Mouse (Mus musculus): ENCODE data around the gene 6030452D12Rik.

6030452D12Rik gene

DNA sequence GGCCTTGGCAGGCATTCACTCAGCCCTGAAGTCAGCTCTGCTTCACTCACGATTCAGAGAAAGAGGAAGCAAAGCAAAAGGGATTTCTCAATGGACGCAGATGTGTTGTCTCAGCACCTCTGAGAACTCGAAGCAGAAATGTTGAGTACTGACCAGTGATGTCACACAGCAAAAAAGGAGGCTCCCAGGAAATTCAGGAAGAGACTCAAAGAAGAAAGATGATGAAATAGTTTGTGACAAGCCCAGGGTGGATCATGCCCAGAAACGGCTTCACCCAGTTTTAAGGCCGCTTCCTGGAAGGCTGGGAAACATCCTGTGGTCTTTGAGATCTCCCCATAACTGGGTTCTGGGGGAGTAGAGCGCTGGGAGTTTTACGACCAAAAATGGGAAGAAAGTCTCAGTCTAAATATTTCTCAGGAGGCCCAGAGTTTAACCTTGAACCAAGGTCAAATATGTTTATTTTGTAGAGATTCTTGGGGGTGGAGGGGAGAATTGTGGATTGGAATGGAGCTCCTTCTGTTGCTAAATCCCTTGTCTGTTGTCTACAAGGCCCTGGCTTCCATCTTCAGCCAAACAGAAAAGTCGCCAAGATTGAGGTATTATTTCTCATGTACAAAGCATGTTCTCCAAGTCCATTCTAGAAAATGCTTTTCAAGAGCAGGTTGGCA, at the start of gene 6030452D12Rik:
TSS of gene 6030452D12Rik (plus strand) at position 505 of the 668 bp plus-strand sequence.
- DNase-seq (ENCODE audit: low spot score in 2 of 2), result no peak

DNA sequence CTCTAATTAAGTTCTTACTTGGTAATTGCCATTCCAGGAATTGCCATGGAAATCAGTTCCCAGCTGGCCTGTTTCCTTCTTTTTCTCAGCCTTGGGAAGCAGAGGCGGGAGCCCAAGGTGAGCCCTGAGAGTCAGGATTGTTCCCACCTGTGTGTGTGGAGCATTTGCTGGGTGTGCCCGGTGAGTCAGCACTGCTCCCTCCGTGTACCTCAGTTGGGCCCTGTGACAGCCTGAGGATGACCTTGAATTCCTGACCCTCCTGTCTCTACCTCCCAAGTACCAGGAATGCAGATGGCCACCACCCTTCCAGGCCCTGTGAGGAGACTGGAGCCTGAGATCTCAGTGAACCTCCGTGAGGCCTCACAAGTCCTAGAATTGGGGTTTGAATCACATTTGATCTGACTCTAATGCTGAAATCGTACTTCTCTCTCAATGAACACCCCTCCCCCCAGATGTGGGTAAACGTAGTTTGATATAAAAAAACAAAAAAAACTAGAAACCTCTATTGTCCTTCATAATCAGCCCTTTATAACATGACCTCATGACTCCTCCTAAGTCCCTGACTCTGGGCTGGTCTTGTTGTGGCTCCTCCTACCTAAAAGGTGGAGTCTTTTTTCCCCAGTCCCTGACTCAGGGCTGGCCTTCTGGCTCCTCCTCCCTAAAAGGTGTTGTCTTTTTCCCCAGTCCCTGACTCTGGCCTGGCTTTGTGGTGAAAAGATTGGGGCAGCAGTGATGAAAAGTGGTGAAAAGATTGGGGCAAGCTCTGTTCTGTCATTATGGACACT, 48.8 kb upstream of the 6030452D12Rik start:
- no peak for DNase-seq (ENCODE audit: low spot score in 2 of 2)

DNA sequence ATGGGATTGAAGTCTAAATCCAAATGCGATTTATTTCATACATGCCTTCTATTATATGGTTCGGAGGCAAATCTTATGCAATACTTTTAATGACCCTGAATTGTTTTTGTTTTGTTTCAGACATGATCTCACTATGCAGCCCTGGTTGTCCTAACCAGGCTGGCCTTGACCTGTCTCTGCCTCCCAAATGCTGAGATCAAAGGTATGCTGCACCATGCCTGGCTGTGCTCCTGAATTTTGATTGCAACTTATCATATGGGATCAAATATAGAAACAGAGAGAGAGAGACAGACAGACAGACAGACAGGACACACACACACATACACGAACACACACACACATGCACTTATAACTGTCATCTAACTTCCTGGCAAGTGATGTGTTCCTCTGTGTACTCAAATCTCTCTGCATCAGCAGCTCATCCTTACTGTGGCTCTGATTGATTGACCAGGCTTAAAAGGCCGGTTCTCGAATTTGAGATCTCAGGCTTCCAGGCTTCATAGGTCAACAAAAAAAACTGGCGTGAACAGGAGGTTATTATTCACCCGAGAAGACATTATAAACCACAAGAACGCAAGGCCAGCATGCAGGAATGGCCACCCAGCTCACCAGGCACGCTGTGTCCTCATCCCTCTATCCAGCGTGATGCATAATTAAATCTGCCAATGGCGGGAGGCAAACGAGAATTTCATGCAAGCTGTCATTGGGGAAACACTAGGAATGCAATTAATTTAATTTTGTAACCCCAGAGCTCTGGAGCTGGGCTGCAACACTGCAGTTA, 47.4 kb upstream of the 6030452D12Rik start:
- no peak for DNase-seq (ENCODE audit: low spot score in 2 of 2)

DNA sequence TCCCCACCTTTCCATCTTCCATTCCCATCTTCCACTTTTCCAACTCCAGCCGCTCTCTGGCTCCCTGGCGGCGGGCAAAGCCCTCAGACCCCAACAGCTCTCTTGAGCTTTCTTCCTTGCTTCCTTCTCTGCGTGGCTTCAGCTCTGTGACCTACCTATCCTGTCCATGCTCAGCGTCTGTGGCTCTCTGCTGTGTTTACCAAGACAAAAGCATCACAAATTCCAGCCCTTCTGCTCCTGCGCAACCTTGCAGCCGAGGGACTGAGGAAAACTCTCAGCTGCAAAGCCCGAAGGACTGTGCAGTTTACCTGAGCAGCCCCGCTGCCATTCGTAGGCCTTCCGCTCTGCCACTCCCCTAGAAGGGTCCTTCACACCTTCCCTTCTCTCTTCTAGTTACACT, 46.3 kb upstream of the 6030452D12Rik start:
- no peak for DNase-seq (ENCODE audit: low spot score in 2 of 2)

DNA sequence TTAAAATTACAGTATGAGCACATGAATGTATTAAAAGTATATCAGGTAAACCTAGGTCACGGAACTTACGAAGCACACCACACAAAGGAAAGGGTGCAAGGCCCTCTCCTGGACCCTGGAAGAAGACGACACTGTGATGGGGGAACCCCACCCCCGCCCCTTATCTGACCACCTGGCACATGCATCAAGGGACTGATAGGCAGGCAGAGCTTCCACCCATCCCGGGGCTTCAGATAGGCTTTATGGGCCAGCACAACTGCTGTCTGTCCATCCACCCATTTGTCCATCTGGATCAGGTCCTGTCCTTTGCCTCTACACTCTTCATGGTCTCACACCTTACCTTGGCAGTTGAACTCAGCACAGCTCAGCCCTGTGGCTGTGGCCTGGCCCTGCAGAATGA, 38.2 kb upstream of the 6030452D12Rik start:
- no peak for DNase-seq (ENCODE audit: low spot score in 2 of 2)

DNA sequence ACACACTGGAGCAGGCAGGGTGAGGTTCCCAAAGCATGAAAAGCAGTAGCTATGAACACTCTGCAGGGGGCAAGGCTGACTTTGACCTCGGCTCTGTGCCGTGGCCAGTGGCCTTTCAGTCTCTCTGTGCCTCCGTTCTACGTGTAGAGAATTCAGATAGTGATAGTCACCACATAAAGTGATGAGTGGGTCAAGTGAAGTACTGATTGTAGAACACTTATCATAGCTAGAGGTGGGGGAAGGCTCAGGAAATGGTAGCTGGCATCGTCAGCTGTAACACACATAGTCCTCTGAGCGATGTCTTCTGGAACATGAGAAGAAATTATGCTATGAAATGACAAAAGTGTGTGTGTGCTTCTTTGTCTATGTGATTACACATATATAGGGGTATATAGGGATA, 36.5 kb upstream of the 6030452D12Rik start:
- no peak for DNase-seq (ENCODE audit: low spot score in 2 of 2)

DNA sequence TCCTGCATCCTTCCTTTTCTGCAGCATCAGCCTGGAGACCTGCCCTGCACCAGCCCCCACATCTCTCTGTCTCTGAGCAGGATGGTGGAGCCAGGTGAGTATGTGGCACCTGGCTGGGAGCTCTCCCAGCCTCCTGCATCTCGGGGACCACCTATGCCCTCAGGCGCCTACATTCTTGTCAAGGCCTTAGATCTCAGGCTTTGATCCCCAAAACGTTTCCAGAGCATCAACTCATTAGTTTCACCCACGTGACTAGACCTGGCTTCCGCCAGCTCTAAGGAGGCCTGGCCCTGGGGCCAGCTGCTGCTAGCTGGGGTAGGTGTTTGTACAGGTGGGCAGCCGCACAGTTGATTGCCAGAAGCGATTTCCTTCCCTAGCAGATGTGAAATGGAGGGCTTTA, 30.8 kb upstream of the 6030452D12Rik start:
- DNase-seq (ENCODE audit: low spot score in 2 of 2), result no peak

DNA sequence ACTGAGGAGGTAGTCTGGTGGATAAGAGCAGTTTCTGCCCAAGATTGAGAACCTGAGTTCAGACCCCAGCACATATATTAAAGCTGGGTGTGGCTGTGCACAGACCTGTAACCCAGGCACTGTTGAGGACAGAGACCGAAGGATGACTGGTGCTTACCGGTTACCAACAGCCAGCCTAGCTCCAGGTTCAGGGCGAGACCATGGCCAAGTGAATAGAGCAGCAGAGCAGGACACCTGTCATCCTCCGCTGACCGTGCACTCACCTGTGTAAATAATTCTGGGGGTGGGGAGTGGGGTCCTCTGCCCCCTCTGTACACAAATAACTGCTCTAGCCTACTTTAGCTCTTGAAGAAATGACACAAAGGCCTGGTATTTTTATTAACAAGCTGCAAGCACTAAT, 26.3 kb upstream of the 6030452D12Rik start:
- DNase-seq (ENCODE audit: low spot score in 2 of 2), result no peak

DNA sequence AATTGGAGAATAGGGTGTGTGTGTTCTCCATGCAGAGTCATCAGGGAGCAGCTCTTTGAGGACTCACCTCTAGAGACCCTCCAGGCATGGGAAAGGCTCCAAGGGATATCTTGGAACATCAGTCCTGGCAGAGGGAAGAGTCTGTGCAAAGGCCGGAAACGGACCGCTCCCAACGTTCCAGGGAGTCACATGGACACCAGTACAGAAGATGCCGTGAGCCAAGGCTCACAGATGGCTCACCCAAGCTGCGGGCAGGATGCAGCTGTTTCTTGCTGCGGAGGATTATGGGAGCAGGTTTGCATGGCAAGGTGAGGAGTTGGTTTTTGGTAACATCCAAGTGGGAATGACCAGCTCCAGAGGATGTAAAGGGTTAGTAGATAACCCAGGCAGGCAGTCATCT, 3.9 kb downstream of the 6030452D12Rik start:
- DNase-seq (ENCODE audit: low spot score in 2 of 2), result no peak

DNA sequence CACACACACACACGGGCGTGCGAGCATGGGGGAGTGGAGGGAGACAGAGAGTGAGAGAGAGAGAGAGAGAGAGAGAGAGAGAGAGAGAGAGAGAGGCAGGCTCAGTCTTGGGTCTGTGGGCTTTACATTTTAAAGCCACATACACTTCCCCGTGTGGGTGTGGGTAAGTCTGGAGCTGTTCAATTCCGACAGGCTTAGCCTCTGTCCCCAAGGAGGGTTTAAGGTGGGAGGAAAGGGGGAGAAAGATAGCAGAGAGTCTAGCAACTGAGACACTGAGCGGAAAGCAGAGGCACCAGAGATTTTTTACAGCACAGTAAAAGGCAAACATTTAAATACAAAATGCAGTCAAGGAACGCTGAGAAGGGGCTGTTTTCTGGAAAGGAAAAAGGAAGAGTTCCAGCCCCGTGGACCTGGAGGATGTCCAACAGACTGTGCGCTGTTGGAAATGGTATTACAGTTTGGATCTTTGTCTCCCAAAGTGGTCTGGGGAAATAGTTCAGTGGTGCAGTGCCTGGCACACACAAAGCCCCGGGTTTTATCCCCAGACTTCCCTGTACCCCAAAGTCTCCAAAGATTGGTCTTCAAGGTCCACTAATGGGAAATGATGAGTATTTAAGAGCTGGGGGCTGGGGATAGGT, 5.1 kb downstream of the 6030452D12Rik start:
- no peak for DNase-seq (ENCODE audit: low spot score in 2 of 2)

DNA sequence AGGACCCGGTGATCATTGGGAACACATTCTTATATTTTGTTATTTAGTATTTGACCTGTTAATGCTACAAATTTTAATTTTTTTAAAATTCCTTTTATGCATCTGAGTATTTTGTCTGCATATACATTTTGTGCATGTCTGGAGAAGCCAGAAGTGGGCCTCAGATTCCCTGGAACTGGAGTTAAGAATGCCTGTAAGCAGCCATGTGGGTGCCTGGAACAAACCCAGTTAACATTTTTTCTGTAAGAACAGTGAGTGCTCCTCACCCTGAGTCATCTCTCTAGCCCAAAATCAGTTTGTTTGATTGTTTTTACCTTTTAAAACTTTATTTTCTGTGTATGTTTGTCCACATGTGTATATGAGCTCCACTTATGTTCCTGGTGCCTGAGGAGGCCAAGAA, 5.8 kb downstream of the 6030452D12Rik start:
- DNase-seq (ENCODE audit: low spot score in 2 of 2), result no peak

DNA sequence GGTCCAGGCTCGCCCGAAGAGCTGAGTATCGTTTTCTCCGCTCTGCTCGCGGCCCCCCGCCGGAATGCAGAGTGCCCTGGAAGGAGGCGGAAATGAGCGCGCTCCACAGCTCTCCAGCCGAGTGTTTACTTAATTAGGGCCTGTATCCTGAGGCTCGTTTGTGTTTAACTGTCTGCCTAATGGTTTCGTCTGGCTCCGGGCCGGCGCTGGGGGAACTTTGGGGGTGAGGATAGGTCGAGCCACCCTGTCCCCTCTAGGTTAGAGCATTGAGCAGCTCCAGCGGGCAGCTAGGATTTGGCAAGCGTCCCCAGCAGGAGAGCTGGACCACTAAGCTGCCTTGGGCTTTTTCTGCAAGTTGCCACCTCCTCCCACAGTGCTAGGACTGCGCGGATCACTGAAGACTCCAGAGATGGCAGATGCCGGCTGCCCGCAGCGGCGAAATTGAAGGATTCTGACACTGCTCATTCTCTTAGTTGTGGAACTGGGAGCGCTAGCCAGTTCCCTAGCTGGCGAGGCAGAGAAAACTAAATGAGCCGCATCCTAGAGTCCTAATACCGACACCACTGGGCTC, 7.5 kb downstream of the 6030452D12Rik start:
- no peak for DNase-seq (ENCODE audit: low spot score in 2 of 2)

DNA sequence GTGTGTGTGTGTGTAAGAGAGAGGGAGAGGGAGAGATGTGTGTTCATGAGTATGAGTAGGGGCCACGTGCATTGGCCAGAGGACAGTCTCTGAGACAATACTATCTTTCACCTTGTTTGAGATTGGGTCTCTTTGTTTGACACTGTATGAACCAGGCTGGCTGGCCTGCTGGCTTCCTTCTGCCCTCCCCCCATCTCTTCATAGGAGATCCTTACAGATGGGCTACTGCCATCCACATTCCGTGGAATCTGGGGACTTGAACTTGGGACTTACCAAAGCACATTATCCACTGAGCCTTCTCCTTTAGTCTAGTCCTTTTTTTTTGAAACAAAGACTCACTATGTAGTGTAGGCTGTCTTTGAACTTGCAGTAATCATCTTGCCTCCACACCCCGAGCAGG, 8.1 kb downstream of the 6030452D12Rik start:
- no peak for DNase-seq (ENCODE audit: low spot score in 2 of 2)

DNA sequence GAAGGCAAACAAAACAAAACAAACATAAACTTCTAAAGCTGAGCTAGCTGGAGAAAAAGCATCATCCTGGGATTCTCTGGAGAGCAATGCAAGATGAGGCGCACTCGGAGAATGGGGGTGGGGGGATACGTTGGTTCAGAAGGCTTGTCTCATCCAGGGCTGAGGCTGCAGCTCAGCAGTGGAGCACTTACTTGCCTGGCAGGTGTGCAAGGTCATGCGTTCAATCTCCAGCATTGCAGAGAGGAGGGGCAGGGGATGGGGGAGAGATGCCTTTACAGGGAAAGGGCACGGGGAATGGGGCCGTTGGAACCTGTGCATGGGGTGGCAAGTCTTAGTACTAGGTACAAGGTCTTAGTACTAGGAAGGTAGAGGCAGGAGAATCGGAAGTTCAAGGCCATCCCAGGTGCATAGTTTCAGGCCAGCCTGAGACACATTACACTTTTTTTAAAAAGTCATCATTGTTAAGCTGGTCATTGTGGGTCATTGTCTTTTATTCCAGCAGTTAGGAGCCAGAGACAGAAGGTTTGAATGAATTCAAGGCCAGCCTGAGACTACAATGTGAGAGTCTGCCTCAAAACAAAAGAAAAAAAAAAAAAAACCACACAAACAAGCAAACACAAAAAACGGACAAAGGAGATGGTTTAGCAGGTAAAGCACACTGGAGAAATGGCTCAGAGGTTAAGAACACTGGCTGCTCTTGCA, 8.9 kb downstream of the 6030452D12Rik start:
- no peak for DNase-seq (ENCODE audit: low spot score in 2 of 2)

DNA sequence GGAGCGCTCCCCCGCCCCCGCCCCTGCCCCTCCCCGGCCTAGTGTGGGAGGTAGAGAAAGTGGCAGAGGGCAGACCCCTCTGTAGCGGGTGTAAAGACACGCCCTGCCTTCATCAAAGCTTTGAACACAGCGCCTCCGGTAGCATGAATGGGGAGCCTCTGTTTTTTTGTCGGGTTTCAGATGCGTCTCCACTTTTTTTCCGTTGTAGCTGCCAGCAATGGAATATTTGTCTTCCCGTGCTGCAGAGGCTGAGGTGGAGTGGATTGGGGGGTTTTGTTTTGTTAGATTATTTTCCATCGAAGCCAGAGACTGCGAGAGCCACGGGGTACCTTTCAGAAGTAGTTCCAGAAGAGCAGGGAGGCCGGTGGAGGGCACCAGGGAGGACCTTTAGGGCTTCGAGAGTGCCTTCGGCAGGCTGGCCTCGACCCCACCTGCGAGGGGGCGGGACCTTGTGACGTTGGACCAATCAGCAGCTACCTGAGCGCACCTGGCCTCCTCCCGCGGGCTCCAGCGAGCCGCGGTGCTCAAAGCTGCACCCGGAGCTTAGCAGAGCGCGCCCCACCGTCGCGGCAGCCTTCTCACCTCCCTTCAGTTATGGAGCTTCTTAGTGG, 10.1 kb downstream of the 6030452D12Rik start, which contains the start of gene Cdh3:
TSS of gene Cdh3 (plus strand) at position 527 of the 611 bp plus-strand sequence.
- peak; percentile 80 to 84 for DNase-seq (ENCODE audit: low spot score in 2 of 2)

DNA sequence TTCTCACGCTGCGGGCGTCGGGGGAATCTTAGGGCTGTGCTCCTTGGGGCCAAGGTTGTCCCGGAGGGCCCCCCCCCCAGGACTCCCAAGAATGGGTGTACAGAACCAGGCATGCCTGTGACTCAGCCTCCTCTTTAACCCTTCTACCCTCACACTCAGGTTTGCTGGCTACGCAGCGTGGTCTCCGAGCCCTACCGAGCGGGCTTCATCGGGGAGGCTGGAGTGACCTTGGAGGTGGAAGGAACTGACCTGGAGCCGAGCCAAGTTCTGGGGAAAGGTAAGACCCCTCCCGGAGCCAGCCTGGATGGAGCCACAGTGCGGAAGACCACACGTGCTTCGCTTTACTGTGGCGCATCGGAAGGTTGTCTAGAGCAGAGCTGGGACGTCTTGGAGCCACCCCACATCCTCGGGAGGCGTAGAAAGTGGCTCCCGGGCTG, 10.8 kb downstream of the 6030452D12Rik start:
- no peak for DNase-seq (ENCODE audit: low spot score in 2 of 2)

DNA sequence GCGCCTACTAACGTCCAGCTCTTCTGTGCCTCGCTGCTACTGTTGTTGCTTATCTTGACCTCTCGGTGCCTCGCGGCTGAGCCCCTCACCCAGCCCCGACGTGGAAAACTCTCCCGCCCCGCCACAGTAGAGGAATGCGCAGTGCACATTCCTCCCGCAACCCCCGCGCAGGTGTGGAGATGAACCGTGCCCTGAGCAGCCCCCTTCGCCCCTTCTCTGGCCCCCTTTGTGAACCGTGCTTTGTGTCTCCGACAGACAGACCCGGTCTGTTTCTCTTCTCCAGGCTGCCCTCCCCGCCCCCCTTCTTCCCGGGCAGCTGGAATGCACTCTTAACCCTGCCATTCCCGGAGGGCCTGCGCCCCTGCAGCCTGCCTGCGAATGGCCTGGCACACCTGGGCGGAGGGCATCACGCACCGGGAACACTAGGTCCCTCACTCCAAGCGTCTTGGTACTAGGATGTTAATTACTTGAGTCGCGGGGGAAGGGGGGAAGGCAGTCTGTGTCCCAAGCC, 11.3 kb downstream of the 6030452D12Rik start:
- no peak for DNase-seq (ENCODE audit: low spot score in 2 of 2)

DNA sequence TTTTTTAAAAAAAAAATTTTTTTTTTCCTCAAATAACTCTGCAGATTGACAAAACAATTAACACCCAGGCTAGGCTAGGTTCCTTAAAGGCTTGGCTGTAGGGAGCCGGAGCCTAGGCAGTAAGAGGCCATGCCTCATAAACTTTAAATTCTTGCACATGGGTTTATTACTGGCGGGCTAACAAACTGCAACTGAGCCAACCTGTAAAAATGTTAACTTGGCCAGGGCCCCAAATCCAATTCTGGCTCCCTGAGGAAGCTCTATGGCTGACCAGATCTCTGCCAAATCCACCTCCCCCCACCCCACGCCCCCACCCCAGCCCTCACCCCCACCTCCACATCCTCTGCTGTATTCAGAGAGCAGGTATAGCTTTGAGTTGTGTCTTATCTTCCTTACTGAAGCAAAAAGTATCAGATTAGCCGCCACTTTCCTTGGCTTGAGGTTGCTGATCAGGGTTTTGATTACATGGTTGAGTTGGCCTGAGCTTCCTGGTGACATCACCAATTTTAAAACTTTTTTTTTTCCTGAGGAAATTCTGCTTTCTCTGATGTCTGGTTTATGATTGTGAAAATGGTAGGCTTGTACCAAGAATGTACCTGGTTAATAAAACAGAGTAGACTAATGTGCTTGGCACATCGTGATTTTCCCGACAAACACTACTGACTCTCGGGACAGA, 12.3 kb downstream of the 6030452D12Rik start:
- no peak for DNase-seq (ENCODE audit: low spot score in 2 of 2)

DNA sequence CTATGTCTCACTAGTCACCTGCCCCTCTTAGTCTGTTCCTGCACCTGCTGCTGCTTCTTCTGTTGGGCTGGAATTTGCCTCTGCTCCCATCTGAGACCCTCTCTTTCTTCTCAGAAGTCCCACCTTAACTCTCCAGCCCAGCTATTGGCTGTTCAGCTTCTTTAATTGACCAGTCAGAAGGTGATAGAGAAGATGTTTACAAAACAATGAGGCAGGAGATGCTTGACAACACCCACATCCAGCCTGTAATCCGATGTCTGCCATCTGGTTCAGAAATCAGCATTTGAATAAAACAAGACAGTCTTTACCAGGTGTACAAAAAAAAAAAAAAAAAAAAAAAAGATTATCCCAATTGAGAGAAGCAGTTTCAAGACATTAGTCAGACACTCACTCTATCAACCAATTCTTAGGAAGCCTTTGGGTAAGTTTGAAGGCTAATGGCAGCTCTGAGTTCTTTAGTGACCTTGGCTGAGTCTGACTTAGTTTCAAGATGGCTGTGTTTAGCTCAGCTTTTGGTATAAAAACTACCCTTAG, 15.7 kb downstream of the 6030452D12Rik start:
- DNase-seq (ENCODE audit: low spot score in 2 of 2), result no peak
